Mouse (Mus musculus) ovary, postnatal 10 days (tissue): ENCODE measurements around the gene Dio3.

Experiments
- DNase-seq: peaks from one replicate; pipeline ENCODE4 v3.0.0; 2022; ENCODE audit warnings: low spot score

Dio3 gene

DNA sequence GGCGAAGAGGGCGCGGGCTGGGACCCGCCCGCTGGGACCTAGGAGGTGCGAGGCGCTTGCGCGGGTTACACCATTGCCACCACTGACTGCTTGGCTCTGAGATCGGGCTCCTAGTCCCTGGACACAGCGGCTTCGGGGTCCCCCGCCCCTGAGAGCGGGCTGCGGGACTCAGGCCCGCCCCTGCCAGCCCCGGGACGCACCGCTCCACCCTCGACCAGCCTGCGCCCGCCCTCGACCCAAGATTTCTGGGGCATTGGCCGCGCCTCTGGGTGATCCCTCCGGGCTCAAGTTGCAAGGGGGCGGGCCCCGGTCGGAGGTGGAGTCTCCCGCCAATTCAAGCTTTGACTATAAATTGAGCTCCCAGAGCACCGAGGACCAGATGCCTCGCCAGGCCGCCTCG lies at the start of gene Dio3:
Dio3 (plus strand) TSS at position 216 of the 400 bp plus-strand sequence.
- DNase-seq = no peak

DNA sequence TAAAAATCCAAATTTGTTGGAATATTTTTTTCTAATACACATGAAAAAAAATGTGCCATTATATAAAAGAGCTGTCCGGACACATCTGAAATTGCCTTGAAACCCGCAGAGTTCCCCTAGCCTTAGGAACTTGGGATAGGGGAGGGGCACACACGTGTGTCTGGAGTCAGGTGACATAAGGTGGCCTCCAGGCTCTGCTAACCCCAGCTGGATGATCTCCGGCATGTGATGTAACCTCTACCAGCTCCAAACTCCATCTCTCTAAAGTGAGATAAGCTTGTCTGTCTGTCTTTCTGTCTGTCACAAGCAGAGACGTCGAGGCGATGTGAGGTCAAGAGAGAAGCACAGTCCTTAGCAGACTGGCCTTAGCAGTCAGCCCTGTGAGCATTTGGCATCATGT lies 48.6 kb upstream of the Dio3 start:
- DNase-seq = no peak

DNA sequence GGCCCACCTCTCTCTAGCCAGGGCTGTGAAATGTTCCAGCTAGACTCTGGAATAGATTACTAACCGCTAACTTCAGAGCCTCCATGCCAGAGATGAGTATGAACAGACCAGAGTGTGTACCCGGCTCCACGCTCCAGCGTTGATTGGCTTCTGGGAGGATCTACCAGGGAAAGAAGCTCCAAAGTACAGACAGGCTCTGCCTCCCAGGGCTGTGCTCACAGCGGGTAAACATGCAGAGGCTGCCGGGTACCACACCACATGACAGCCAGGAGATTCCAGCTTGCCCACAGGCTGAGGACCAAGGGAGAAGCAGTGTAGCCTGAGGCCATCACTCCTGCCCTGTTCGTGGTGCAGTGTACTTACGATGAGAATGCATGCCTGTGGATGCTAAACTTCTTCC lies 48.1 kb upstream of the Dio3 start:
- DNase-seq = no peak

DNA sequence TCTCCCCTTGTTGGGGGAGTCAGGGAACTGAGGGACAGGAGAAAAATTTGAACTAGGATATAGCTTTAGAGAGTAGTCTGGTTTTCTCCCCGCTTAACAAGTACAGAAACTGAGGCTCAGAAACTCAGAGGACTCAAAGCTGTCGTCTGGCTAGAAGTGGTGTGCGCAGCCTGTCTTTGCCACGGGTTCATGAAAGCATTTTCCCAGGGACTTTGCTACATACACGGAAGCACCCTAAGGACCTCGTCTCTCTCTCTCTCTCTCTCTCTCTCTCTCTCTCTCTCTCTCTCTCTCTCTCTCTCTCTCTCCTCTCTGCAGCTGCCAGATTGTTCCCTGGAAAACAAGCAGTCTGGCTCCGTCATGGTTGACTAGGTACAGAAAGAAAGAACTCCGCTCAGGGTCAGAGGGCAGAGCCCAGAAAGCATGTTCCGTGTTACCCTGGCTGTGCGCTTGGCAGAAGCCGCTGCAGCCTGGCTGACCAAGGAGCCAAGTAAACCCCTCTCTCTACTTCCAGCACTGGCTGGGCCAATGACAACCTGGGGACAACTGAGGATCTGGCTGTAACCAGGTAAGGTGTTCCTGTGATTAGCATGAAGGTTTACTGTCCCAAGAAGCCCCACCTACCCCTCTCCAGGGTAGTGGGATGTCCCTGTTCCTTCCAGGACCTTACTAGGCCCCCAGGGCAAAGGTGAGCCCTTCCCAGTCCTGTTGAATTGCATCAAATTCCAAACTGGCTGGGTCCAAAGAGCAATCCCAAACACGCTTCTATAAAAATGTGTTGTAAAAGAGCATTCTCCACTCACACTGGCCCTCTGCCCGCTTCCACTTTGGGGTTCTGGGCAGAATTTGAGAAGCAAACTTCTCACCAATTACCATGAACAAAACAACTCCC lies 46.9 kb upstream of the Dio3 start:
- DNase-seq = no peak

DNA sequence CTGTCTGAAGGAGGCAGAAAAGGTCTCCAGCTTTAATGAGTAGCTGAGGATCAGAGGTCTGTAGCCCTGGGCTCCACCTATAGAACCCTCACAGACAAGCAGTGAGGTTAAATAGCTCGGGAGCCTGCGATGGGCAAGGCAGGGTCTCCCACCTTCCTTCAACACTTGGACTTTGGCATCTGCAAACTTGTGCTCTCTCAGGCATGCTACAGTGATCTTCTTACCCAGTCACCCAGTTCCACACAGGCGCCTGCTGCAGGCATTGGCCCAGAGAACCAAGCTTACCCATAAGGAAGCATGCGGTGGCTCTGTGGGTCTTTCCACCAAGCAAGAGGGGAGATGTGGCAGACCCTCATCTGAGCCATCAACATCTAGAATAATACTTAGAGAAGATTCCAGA lies 43.0 kb upstream of the Dio3 start:
- no peak for DNase-seq

DNA sequence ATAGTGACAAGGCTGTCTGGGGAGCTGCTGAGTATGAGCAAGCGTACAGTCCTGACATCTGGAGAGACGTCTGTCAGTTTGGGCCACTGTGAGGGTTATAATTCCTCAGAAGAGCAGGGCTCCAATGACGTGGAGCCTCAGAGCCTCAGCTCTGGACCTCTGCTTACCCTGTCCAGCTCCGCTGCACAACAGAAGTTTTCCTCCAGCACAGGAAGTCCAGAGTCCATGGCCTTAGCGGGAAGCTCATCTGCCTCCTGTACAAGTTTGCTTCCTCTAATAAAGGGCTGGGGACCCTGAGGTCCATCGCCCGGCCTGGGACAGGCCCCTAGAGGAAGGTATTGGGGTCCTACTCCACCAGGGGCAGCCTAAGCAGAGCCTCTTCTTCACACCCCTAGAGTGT lies 41.8 kb upstream of the Dio3 start:
- no peak for DNase-seq

DNA sequence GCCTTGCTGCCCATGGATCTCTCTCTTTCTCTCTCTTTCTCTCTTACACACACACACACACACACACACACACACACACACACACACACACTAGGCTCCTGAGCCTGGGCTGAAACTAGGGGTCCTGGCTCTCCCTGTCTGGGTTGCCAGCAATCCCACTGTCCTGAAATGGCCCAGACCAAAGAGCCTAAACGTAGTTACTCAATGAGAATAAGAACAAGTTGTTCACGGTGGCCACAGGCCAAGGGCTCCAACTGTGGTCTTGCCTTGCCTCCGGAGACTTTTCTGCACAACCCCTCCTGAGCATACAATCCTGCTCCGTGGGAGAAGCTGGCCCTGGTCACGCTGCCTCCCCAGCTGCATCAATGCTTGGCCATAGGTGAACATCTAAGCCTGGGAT lies 39.5 kb upstream of the Dio3 start:
- DNase-seq = no peak

DNA sequence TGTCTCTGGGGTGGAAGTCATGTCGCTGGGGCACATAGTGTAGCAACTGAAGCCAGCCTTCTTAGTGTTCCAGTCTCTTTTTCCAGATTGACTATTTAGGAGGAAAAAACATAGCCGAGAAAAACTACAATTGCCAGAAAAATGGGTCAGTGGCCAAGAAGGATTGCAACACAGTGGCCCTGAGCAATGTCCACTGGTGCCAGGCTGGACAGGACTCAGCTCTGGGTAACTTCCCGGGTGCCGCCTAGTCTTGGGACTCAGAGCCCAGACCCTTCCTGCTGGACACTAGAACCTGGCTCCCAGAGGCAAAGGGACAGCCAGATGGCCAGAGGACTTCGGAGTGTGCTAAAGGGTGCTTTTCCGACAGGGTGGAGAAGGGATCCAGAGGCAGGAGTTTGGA lies 34.3 kb upstream of the Dio3 start:
- no peak for DNase-seq

DNA sequence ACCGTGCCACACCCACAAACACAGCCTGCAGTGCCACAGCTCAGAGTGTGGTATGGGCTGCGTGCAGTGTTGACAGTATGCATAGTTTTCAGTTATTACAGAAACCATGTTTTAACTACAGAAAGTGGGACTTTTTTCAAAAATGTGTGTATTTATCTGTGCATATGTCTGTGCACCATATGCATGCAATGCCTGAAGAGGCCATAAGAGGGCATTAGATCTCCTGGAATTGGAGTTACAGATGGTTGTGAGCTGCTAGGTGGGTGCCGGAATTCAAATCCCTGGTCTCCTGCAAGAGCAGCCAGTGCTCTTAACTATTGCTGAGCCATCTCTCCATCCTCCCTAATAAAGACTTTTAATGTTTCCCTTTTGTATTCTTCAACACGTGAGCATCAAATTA lies 33.4 kb upstream of the Dio3 start:
- DNase-seq = no peak

DNA sequence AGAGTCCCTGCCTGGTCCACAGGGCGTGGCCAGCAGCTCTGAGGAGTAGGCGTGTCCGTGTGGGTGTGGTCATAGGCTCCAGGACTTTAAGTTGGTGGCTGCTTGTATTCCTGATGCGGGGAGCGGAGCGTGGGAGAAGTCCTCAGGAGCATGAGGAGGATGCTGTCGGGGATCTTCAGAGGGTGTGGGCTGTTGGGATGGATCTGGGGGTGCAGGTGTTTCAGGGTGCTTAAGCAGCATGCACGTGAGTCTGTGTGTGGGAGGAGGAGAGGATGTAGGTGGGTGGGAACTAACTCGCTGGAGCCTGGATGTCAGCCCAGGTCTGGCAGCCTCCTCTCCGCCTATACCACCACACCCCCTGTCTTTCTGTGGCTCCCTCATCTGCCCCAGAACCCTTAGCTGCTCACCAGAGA lies 26.7 kb upstream of the Dio3 start:
- no peak for DNase-seq

DNA sequence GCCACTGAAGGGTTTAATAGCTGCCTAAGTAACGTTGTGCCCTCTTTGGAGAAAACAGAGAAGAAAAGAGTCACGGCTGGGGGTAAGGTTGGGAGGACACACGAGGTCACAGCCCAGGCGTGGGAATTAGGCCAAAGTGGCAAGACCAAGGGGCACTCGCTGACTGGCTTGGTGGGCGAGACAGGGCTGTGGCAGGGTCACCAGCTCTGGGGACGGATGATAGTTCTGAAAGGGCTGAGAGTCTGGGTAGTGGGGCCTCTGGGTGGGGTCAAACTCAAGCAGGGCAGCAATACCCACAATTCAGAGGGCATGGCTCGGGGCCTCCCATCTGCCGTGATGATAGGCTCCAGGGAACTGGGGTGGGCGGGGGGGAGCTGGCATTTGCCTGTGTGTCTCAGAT lies 23.1 kb upstream of the Dio3 start:
- no peak for DNase-seq

DNA sequence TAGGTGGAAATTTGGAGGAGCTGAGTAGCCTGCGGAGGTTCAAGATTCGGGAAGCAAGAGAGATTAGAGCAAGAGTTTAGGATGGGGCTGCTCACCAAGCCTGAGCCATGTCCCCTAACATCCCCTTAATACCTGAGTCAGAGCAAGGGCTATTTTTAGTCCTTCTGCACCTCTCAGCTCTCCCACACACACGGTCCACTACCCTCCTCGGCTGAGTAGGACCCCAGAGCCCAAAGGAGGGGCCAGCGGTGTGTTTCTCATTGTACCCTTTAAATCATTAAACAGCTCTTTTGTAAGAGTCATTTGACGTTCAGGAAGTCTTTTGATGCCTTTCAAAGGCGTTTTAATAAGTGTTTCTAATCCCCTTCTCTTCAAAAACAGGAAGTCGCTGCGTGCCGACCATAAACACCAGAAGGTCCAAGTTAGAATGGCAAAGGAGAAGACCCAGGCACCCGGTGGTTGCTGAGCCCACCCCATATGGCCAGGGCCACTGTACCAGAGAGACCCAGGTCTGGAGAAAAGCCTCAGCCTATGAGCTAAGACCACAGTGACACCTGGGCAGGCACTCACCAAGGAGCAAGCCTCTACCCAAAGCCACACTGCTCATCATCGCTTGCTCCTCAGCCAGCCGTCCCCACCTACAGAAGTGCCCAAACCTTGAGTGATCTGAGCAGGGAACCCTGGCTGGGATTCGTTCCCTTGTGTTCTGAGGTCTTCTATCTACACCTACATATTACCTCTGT lies 22.2 kb upstream of the Dio3 start:
- DNase-seq = no peak

DNA sequence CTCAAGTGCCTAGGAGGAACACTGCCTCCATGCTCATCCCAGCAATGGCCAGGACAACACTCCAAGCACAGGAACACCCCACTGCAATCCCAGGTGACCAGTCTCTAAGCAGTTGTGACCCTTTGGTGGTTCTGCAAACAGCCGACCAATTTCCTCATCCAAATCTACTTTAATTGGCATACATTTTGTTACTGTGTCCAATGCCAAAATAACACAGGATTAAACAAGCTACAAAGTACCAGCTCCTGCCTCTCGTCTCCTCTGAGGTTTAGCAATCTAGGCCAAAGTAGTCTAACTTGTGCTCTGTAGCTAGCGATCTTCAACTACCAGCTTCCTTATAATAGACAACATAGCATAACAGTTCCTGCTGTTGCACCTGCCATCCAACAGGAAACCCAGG lies 10.6 kb upstream of the Dio3 start:
- no peak for DNase-seq

DNA sequence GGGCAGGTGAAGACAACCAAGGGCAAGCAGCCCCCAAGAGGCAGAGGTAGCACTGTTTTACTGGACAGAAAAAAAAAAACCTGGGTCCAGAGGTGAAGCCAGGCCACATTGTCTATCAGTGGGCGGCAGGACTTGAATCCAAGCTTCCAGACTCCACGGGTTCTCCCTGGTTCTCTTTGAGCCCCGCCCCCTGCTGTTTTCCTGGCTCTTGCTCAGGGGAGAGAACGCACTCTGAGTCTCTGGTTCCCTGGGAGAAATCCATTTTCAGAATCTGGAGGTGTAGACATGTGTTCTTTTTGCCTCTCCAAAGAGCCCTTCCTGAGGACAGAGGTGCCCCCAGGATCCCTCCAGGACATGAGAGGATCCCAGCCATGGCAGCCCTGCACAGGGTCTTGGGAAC lies 9.2 kb upstream of the Dio3 start:
- DNase-seq = no peak

DNA sequence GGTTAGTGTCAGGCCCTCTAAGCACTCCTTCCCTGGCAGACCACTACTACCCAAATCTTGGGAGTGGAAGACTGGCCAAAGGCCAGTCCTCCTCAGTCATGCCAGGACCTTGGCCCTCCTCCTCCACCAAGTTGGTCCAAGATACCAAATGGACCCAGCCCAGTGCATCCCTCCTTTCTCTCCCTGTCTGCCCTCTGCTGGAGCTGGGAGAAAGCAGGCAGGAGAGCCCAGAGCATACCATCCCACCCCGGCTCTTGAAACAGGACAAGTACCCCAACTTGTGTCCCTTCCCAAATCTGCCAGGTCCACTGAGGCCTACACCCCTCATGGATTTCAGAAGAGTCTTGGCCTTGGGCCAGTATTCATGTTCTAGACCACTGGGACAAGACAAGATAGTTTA lies 2.8 kb upstream of the Dio3 start:
- DNase-seq = no peak

DNA sequence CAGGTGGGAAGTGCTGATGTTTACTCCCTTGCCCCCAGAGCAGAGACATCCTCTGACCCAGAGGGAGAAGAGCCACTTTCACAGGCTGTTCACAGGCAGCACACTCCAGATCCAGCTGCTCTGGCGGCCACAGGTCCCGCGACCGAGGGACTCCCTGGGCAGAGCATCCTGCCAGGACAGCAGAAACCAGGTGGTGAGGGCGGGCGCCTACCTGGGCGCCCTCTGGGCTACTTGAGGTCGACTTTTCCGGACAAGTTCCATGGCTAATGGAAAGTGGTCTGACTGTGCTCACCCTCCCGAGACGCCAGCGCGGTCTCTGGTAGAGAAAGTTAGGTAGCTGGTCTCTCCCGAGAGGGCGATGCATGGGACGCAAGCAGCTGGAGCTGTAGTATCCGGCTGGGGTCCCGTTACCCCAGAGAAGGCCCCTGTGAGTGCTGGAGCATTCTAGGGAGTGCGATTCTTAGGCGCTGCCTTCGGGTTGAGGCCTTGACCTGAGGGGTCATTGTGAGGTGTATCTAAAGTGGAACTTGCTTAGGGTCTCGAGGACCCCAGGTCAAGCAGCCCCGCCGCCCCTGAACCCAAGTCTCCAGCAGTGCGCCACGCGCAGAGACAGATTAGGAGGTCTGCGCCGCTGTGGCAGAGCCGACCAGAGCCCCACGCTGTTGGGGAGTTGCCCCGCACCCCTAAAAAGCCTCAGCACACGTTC lies 1.5 kb upstream of the Dio3 start:
- no peak for DNase-seq

DNA sequence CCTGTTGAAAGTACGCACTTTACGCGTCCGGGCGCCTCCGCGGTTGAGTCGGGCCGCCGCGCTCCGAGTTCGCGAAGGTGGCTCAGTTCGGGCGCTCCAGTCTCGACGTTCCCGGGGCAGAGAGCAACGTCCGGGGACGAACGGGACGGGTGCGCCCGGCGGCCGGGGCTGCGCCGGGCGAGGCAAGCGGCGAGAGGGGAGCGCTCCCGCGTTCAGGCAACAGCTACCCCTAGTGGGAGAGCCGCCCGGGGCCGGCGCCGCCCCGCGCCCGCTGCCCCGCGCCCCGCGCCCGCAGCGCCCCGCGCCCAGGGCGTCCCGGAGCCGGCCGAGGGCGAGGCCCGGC lies 932 bp upstream of the Dio3 start:
- DNase-seq = no peak

DNA sequence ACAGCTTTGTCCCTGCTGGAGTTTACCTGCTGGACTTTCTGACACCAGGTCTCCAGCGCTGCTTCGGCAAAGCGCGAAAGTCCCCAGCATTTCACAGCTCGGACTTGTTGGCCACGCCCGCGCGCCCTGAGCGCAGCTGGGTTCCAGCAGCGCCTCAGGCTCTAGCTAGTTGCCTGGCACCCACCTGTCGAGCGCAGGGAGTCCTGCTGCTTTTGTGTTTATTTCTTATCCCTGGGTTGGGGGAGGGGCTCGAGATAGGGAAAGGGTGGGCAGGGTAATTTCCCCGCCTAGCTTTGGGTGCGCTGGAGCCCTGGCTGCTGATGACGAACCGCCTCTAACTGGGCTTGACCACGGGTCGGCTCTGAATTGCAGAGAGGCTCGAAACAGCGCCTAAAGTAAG lies 1.5 kb downstream of the Dio3 start:
- DNase-seq = no peak

DNA sequence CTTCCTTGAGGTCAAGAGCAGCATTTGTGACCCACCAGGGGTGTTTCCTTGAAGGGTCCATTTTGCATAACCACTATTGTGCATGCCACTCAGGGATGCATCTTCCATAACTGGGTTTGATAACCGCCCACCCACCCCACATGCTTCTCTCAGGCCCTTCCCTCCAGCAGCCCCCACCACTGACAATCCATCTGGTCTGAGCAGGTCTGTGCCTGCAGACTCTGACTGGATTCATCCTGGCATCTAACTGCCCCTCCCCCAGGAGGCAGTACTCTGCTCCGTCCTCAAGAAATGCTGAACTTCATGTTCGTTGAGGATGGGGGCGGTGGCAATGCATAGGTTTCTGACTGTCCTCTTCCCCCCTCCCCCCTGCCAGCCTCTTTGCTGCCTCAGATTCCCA lies 4.9 kb downstream of the Dio3 start:
- DNase-seq = no peak

DNA sequence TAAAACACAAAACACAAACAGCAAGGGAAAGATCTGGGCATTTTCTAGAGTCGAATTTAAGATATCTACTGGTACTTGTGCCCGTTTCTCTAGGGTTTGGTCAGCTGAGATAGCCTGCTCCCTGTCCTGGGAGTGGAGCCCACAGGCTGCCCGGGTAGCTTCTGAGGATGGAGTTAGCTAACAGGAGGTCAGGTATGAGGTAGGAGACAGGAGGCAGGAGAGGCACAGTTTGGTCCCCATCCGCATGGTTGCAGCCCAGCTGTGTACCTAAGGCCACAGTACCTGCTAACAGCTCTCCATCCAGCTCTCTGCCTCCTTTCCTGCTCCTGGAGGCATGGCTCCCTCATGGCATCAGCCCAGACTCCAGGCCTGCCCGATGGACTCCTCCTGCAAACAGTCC lies 13.9 kb downstream of the Dio3 start:
- no peak for DNase-seq

DNA sequence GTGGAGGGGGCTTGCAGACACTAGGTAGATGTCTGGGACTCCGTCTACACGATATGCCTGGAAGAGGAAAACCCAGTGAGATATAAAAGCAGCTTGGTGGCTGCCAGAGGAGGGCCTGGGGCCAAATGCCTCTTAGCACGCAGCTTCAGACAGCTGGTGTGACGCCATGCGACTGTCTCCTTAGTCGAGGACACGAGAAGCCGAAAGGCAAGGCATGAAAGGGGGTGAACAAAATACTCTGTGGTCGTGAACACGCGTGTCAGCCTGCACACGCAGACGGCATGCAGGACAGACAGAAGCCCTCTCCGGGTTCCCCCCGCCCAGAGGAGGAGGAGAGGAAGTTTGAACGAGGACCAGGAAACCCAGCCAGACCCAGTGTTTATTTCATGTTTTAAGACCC lies 16.0 kb downstream of the Dio3 start:
- no peak for DNase-seq

DNA sequence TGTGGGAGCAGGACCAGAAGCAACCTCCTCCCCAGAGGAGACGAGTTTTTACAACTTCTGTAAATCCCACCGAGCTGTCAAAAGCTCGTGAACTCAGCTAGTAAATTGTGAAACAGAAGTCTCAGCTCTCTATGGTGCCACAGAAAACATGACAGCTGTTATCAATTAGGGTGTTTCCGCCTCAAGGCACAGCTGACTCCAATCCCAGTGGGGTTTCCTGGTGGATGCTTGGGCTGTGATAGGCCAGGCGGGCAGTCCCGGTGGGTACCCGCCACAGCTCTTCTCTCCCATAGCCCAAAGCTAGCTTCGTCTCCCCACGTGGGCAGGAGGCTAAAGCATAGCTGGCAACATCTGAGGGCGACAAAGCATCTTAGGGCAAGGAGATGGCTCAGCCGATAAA lies 19.8 kb downstream of the Dio3 start:
- DNase-seq = no peak

DNA sequence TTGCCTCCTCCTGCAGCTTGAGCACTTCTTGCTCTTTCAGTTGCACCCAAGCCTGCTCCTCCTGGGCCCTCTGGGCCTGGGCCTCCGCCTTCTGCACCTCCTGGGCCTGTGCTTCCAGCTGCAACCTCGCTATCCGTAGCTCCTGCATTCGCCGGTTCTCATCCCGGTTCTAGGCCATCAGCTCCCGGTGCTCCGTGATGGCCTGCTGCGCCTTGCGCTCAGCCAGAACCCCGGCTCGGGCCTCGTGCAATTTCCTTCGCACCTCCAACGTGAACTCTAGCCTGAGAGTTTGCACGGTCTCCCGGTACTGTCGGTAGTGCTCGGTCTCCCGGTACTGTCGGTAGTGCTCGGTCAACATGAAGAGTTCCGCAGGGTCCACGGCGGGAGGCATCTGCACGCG lies 40.8 kb downstream of the Dio3 start:
- DNase-seq = no peak
